Mouse (Mus musculus) neural tube, embryonic 15.5 days (tissue): ENCODE results near the gene Haao. TPM values are rescaled to one million over a fixed set of nuclear protein-coding genes. Genes with fewer than 3 reads are reported as not detected.

Experiments used
- polyA plus RNA-seq: library from polyadenylated mRNA; unstranded; fragments of >200 nt; fragmentation: Nextera tagmentation; extraction: Ambion mirVana; gene quantifications from 2 replicates; pipeline ENCODE4 v1.2.1, GENCODE M21; 2015

The Haao gene
- polyA plus RNA-seq, 1 experiment from 2014 or later, result 0.22 TPM

Other genes starting within 250 kb of the Haao start
- 0.05 and 0.09 TPM in 2 replicates for gene Kcng3, start 216.1 kb downstream of the Haao start, polyA plus RNA-seq
- gene Mta3, start 141.8 kb downstream of the Haao start, polyA plus RNA-seq, result 34.8 and 43.2 TPM in 2 replicates